ENCODE assay signal across 16 mouse cellular contexts in genomic region chr6:71695150-71695549, GRCm38 (mm10). TPM values are rescaled to one million over a fixed set of nuclear protein-coding genes. Genes with fewer than 3 reads are reported as not detected.
"Had no signal": no experiment of that assay in that cellular context is flagged by ENCODE, and none has a peak within 500 bp of the region (broad histone marks: within the 10 kb centered on the region; RNA-seq: fewer than 3 reads in every experiment).

No protein-coding gene starts in this region.

- H3K9me3 ChIP-seq: neural tube, embryonic 13.5 days; neural tube, embryonic 15.5 days; stomach, embryonic 15.5 days had no signal

- H3K27ac ChIP-seq: neural tube, embryonic 13.5 days; neural tube, embryonic 15.5 days; stomach, embryonic 15.5 days; stomach, postnatal 0 days had no signal

- H3K4me3 ChIP-seq: neural tube, embryonic 13.5 days; neural tube, embryonic 15.5 days; stomach, embryonic 15.5 days had no signal

- H3K36me3 ChIP-seq: neural tube, embryonic 13.5 days; neural tube, embryonic 15.5 days; stomach, embryonic 15.5 days had no signal

- H3K4me1 ChIP-seq: neural tube, embryonic 13.5 days; neural tube, embryonic 15.5 days; stomach, embryonic 15.5 days had no signal

- H3K27me3 ChIP-seq: neural tube, embryonic 13.5 days; neural tube, embryonic 15.5 days; stomach, embryonic 15.5 days had no signal

- H3K4me2 ChIP-seq: neural tube, embryonic 13.5 days; neural tube, embryonic 15.5 days; stomach, embryonic 15.5 days had no signal

- DNase-seq: retina, postnatal 1 day; right cerebral cortex, adult 18-20 months; right cerebral cortex, postnatal 14 days; right cerebral cortex, postnatal 4 days; spleen, adult 18-20 months; thymus, adult 18-20 months; thymus, adult 2 months; thymus, postnatal 14 days; thymus, postnatal 25 days; thymus, postnatal 36 days; thymus, postnatal 4 days had no signal

- H3K9ac ChIP-seq: neural tube, embryonic 13.5 days; neural tube, embryonic 15.5 days; stomach, embryonic 15.5 days had no signal

RNA-seq across cellular contexts. Expression of gene Reep1, which starts 12.2 kb away (rescaled TPM):
- total RNA-seq: neutrophil, adult 5-6 weeks had no signal
